Mouse (Mus musculus) megakaryocyte, embryonic 14.5 days (primary cell): Measurements from ENCODE around the gene Hspa5.

ENCODE experiments used
- FLI1 ChIP-seq: IDR thresholded peaks from 2 replicates; pipeline ENCODE4 v1.6.1; 2012; ENCODE audit warnings: low read length, inconsistent platforms, mixed read lengths
- GATA1 ChIP-seq: IDR thresholded peaks from 3 replicates; pipeline ENCODE4 v1.6.1; 2012; ENCODE audit warnings: mixed read lengths, low read length, inconsistent platforms, borderline replicate concordance

DNA sequence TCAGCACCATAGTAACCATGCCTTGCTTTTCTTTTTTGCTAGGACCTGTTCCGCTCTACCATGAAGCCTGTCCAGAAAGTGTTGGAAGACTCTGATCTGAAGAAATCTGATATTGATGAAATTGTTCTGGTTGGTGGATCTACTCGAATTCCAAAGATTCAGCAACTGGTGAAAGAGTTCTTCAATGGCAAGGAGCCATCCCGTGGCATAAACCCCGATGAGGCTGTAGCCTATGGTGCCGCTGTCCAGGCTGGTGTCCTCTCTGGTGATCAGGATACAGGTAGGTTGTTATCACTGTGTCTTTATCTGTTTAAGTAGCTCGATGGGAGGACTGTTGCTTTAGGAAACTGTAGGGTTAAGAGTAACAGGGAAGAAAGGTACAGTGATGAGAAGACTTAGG, 2.7 kb downstream of the Hspa5 start:
- no peak for TF ChIP-seq GATA1
- TF ChIP-seq FLI1, result no peak
